Mouse (Mus musculus) intestine, embryonic 14.5 days (tissue): Measurements from ENCODE around the gene Slc38a9. TPM values are rescaled to one million over a fixed set of nuclear protein-coding genes. Genes with fewer than 3 reads are reported as not detected.

ENCODE experiments used
- ATAC-seq: fragments of 200-750 bp; cut with Nextera tagmentation; replicated peaks from 2 replicates; pipeline ENCODE4 v1.8.0; 2017; ENCODE audit warnings: low read depth, moderate number of reproducible peaks, moderate TSS enrichment, moderate library complexity; ENCODE audit not compliant: low FRiP score, low TSS enrichment
- DNase-seq: peaks from one replicate; pipeline ENCODE4 v3.0.0-alpha.2; 2018; ENCODE audit warnings: low spot score
- H3K27ac ChIP-seq: fragments of 300-500 bp; sonication (generic); 2 replicates; pipeline ENCODE4 v1.5.1; 2014; ENCODE audit warnings: low read depth, mild to moderate bottlenecking, control low read depth
- H3K27me3 ChIP-seq: fragments of 300-500 bp; sonication (generic); replicated peaks from 2 replicates; pipeline ENCODE4 v1.6.1; 2014; ENCODE audit warnings: low read length, control low read depth; ENCODE audit not compliant: control insufficient read depth, insufficient read depth
- H3K36me3 ChIP-seq: fragments of 300-500 bp; sonication (generic); 2 replicates; pipeline ENCODE4 v1.6.1; 2014; ENCODE audit warnings: low read length, control low read depth; ENCODE audit not compliant: control insufficient read depth, insufficient read depth
- H3K4me1 ChIP-seq: fragments of 300-500 bp; sonication (generic); replicated peaks from 2 replicates; pipeline ENCODE4 v1.6.1; 2014; ENCODE audit warnings: low read length, control low read depth, mixed read lengths; ENCODE audit not compliant: control insufficient read depth, insufficient read depth
- H3K4me2 ChIP-seq: fragments of 300-500 bp; sonication (generic); 2 replicates; pipeline ENCODE4 v1.6.1; 2014; ENCODE audit warnings: low read length
- H3K4me3 ChIP-seq: fragments of 300-500 bp; sonication (generic); 2 replicates; pipeline ENCODE4 v1.5.1; 2014; ENCODE audit warnings: low read depth, low read length, control low read depth, mixed read lengths
- H3K9ac ChIP-seq: fragments of 300-500 bp; sonication (generic); 2 replicates; pipeline ENCODE4 v1.6.1; 2014; ENCODE audit warnings: mild to moderate bottlenecking, low read length
- H3K9me3 ChIP-seq: fragments of 300-500 bp; sonication (generic); 2 replicates; pipeline ENCODE4 v1.6.1; 2016; ENCODE audit warnings: low read length, control low read depth; ENCODE audit not compliant: control insufficient read depth
- WGBS: fragments of 180-500 bp; shearing (Covaris S2); extraction: QIAGEN DNeasy Blood & Tissue Kit; methylation state at CpG from one replicate; pipeline ENCODE4 v1.1.7; 2014; 5-methylcytosine and 5-hydroxymethylcytosine counted together
- polyA plus RNA-seq: library from polyadenylated mRNA; unstranded; fragments of >200 nt; fragmentation: Nextera tagmentation; extraction: Ambion mirVana; gene quantifications from 2 replicates; pipeline ENCODE4 v1.2.1, GENCODE M21; 2014

Gene Slc38a9
- polyA plus RNA-seq, 1 experiment from 2014 or later, result 13.7 TPM

DNA sequence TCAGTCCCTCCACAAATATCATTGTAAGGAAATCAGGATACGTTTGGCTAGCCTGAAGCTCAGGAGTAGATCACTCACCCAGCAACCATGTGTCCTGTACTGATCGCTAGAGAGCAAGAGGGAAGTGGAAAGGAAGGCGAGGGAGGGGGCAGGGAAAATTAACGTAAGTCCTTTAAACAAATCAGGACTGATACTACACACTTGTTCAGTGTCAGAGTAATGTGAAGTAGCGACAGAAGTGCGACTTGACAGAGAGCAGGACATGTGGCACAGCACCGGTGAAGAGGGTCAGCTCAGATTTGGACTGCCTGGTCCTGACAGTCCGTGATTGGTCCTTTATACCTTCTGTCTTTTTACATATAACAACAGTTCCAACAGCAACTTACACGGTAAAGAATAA, 6.7 kb downstream of the Slc38a9 start:
- Histone ChIP-seq H3K27ac (no peak overlapping the region), H3K4me1 (no peaks in the 10 kb centered on the region), H3K9ac (no peak overlapping the region), H3K27me3 (no peaks in the 10 kb centered on the region), H3K36me3 (peaks cover 9% of the 10 kb centered on the region; the same call in 1 of the 2 replicates), H3K4me2 (no peak overlapping the region), H3K4me3 (no peak overlapping the region), H3K9me3 (no peaks in the 10 kb centered on the region)
- WGBS, result 59% methylated on average over 9 of the region's 9 CpGs
- ATAC-seq (no peak), DNase-seq (no peak)

- Histone ChIP-seq H3K4me2 (no peak overlapping the region), H3K27ac (no peak overlapping the region), H3K9me3 (no peaks in the 10 kb centered on the region), H3K27me3 (no peaks in the 10 kb centered on the region), H3K36me3 (peaks cover 9% of the 10 kb centered on the region; the same call in 1 of the 2 replicates), H3K4me3 (no peak overlapping the region), H3K9ac (no peak overlapping the region), H3K4me1 (peaks cover 6% of the 10 kb centered on the region; the same call in 1 of the 2 replicates)
- DNase-seq (no peak), ATAC-seq (no peak)
- 74% methylated on average over 13 of the region's 13 CpGs for WGBS
These were observed 11.2 kb downstream of the Slc38a9 start for GRCm38 (mm10) chr13:112671708-112672107.

- WGBS, result 68% methylated on average over 6 of the region's 6 CpGs
- peaks cover 6% of the 10 kb centered on the region; the same call in 1 of the 2 replicates for H3K4me1 ChIP-seq
- no peaks in the 10 kb centered on the region for H3K9me3 ChIP-seq
- H3K27me3 ChIP-seq, result no peaks in the 10 kb centered on the region
- no peak overlapping the region for H3K9ac ChIP-seq
- DNase-seq (no peak), ATAC-seq (no peak)
- no peak overlapping the region for H3K27ac ChIP-seq
- no peak overlapping the region for H3K4me2 ChIP-seq
- H3K4me3 ChIP-seq, result no peak overlapping the region
- peaks cover 9% of the 10 kb centered on the region; the same call in 1 of the 2 replicates for H3K36me3 ChIP-seq
These were observed 12.2 kb downstream of the Slc38a9 start for GRCm38 (mm10) chr13:112672797-112673196.

- ATAC-seq, result peak; percentile 76; the same call in 1 of the 2 replicates
- H3K4me2 ChIP-seq, result no peak overlapping the region
- no peaks in the 10 kb centered on the region for H3K27me3 ChIP-seq
- H3K27ac ChIP-seq, result no peak overlapping the region
- 0 out of 2 replicates have a peak, but pooled peaks cover 2% of the 10 kb centered on the region for H3K9me3 ChIP-seq
- H3K4me3 ChIP-seq, result no peak overlapping the region
- 8% methylated on average over 9 of the region's 9 CpGs for WGBS
- DNase-seq, result peak; percentile 77
- H3K4me1 ChIP-seq, result peaks cover 6% of the 10 kb centered on the region; the same call in 1 of the 2 replicates
- H3K36me3 ChIP-seq, result peaks cover 9% of the 10 kb centered on the region; the same call in 1 of the 2 replicates
- no peak overlapping the region for H3K9ac ChIP-seq
These were observed 13.4 kb downstream of the Slc38a9 start for GRCm38 (mm10) chr13:112673899-112674447.

- no peak for ATAC-seq
- no peak overlapping the region for H3K4me3 ChIP-seq
- H3K9ac ChIP-seq, result no peak overlapping the region
- 0 out of 2 replicates have a peak, but pooled peaks cover 2% of the 10 kb centered on the region for H3K9me3 ChIP-seq
- 95% methylated on average over 4 of the region's 4 CpGs for WGBS
- H3K4me2 ChIP-seq, result no peak overlapping the region
- no peaks in the 10 kb centered on the region for H3K36me3 ChIP-seq
- H3K27ac ChIP-seq, result no peak overlapping the region
- peaks cover 6% of the 10 kb centered on the region; the same call in 1 of the 2 replicates for H3K4me1 ChIP-seq
- H3K27me3 ChIP-seq, result no peaks in the 10 kb centered on the region
- no peak for DNase-seq
These were observed 17.6 kb downstream of the Slc38a9 start for GRCm38 (mm10) chr13:112678154-112678553.

DNA sequence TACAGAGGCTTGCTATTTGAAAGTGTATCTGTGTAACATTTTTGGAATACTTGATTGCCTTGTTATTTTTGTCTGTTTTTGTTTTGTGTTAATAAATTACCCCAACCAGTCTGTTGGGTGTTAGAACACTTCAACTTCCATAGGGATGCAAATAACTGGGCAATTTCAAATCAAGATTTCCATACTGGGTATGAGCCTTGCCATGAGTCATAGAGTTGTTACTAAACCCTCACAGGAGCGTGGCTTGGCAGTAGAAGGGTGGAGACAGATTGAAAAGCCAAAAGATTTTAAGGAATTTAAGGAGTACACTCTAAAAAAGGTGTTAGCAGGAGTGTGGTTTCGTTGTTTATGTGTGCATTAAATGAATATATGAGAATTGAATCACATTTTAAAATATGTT, 22.8 kb downstream of the Slc38a9 start:
- 0 out of 2 replicates have a peak, but pooled peaks cover 3% of the 10 kb centered on the region for H3K36me3 ChIP-seq
- H3K27ac ChIP-seq, result no peak overlapping the region
- no peak for ATAC-seq
- H3K9me3 ChIP-seq, result no peaks in the 10 kb centered on the region
- H3K27me3 ChIP-seq, result no peaks in the 10 kb centered on the region
- 83% methylated on average over 2 of the region's 2 CpGs for WGBS
- H3K4me2 ChIP-seq, result no peak overlapping the region
- H3K9ac ChIP-seq, result no peak overlapping the region
- H3K4me1 ChIP-seq, result no peaks in the 10 kb centered on the region
- H3K4me3 ChIP-seq, result no peak overlapping the region
- no peak for DNase-seq

- WGBS, result 79% methylated on average over 6 of the region's 6 CpGs
- H3K9ac ChIP-seq, result no peak overlapping the region
- no peak overlapping the region for H3K4me2 ChIP-seq
- H3K9me3 ChIP-seq, result no peaks in the 10 kb centered on the region
- no peak overlapping the region for H3K27ac ChIP-seq
- ATAC-seq (no peak), DNase-seq (no peak)
- no peaks in the 10 kb centered on the region for H3K4me1 ChIP-seq
- H3K27me3 ChIP-seq, result no peaks in the 10 kb centered on the region
- 0 out of 2 replicates have a peak, but pooled peaks cover 3% of the 10 kb centered on the region for H3K36me3 ChIP-seq
- H3K4me3 ChIP-seq, result no peak overlapping the region
These were observed 23.4 kb downstream of the Slc38a9 start for GRCm38 (mm10) chr13:112683970-112684369.

- no peaks in the 10 kb centered on the region for H3K4me1 ChIP-seq
- H3K4me2 ChIP-seq, result no peak overlapping the region
- no peak overlapping the region for H3K27ac ChIP-seq
- H3K9me3 ChIP-seq, result no peaks in the 10 kb centered on the region
- no peak for ATAC-seq
- no peak overlapping the region for H3K9ac ChIP-seq
- no peaks in the 10 kb centered on the region for H3K27me3 ChIP-seq
- no peak for DNase-seq
- 21% methylated on average over 2 of the region's 2 CpGs for WGBS
- H3K4me3 ChIP-seq, result no peak overlapping the region
- H3K36me3 ChIP-seq, result 0 out of 2 replicates have a peak, but pooled peaks cover 3% of the 10 kb centered on the region
These were observed 25.6 kb downstream of the Slc38a9 start for GRCm38 (mm10) chr13:112686155-112686554.
